Mouse (Mus musculus) myocyte (in vitro differentiated cells): Measurements from ENCODE around the gene Armc6.
A peak's percentile ranks its signal among the peaks of the same experiment; 100 is the strongest.

Experiments
- CEBPB ChIP-seq: IDR thresholded peaks from 2 replicates; pipeline ENCODE4 v1.6.1; 2011; ENCODE audit warnings: mild to moderate bottlenecking, moderate library complexity; ENCODE audit not compliant: poor library complexity, insufficient read depth, severe bottlenecking
- E2F4 ChIP-seq: IDR thresholded peaks from one replicate; pipeline ENCODE4 v1.6.1; 2011; ENCODE audit warnings: mild to moderate bottlenecking, control low read depth, moderate library complexity; ENCODE audit not compliant: insufficient read depth
- MAX ChIP-seq: IDR thresholded peaks from one replicate; pipeline ENCODE4 v1.6.1; 2011; ENCODE audit warnings: low read depth, mild to moderate bottlenecking, control low read depth
- MYOD1 ChIP-seq, 3 experiments: IDR thresholded peaks; one replicate each; pipeline ENCODE4 v1.6.1; 2011; ENCODE audit warnings: control low read depth in 2 of 3, low read depth in 2 of 3, mild to moderate bottlenecking in 2 of 3, moderate library complexity in 1 of 3; ENCODE audit not compliant: insufficient read length in 2 of 3, control insufficient read depth in 1 of 3
- MYOG ChIP-seq, 3 experiments: IDR thresholded peaks; one replicate each; pipeline ENCODE4 v1.6.1; 2011; ENCODE audit warnings: control low read depth in 2 of 3, low read depth in 2 of 3, mild to moderate bottlenecking in 2 of 3; ENCODE audit not compliant: insufficient read length in 2 of 3, control insufficient read depth in 1 of 3, insufficient read depth in 1 of 3
- POLR2A ChIP-seq: IDR thresholded peaks from one replicate; pipeline ENCODE4 v1.6.1; 2011; ENCODE audit warnings: low read depth, mild to moderate bottlenecking, control low read depth, moderate library complexity; ENCODE audit not compliant: insufficient read length
- POLR2AphosphoS2 ChIP-seq: IDR thresholded peaks from one replicate; pipeline ENCODE4 v1.6.1; 2011; ENCODE audit warnings: low read depth, control low read depth; ENCODE audit not compliant: insufficient read length
- REST ChIP-seq: IDR thresholded peaks from one replicate; pipeline ENCODE4 v1.6.1; 2011; ENCODE audit warnings: mild to moderate bottlenecking, control low read depth, moderate library complexity; ENCODE audit not compliant: insufficient read depth, insufficient read length
- SRF ChIP-seq: IDR thresholded peaks from one replicate; pipeline ENCODE4 v1.6.1; 2011; ENCODE audit warnings: low read depth; ENCODE audit not compliant: control insufficient read depth, insufficient read length
- TCF12 ChIP-seq: IDR thresholded peaks from one replicate; pipeline ENCODE4 v1.6.1; 2011; ENCODE audit warnings: mild to moderate bottlenecking, control low read depth; ENCODE audit not compliant: poor library complexity, insufficient read depth, severe bottlenecking
- TCF3 ChIP-seq: IDR thresholded peaks from one replicate; pipeline ENCODE4 v1.6.1; 2011; ENCODE audit warnings: low read depth, control low read depth; ENCODE audit not compliant: insufficient read length
- USF1 ChIP-seq: IDR thresholded peaks from one replicate; pipeline ENCODE4 v1.6.1; 2011; ENCODE audit warnings: low read depth, mild to moderate bottlenecking, control low read depth, moderate library complexity

GRCm38 (mm10) chr8:70172043-70172681 is 62.1 kb downstream of the Armc6 start, which contains the start of gene Tmem161a:
- no peak for TF ChIP-seq MYOG (IDR thresholded peaks at IDR 0.05; ENCODE audit: control insufficient read depth in 1 of 3, insufficient read depth in 1 of 3, insufficient read length in 2 of 3, low read depth in 2 of 3)
- TF ChIP-seq POLR2A, result peak; percentile 86
- TF ChIP-seq POLR2AphosphoS2, result peak; percentile 78
- TF ChIP-seq TCF12, result no peak
- TF ChIP-seq USF1, result no peak
- no peak for TF ChIP-seq E2F4
- no peak for TF ChIP-seq MAX
- no peak for TF ChIP-seq MYOD1 (IDR thresholded peaks at IDR 0.05; ENCODE audit: control insufficient read depth in 1 of 3, insufficient read length in 2 of 3, low read depth in 2 of 3)
- TF ChIP-seq SRF, result peak; percentile 89
- no peak for TF ChIP-seq REST
- no peak for TF ChIP-seq TCF3
- no peak for TF ChIP-seq CEBPB
